Mouse (Mus musculus): ENCODE results near the gene Galnt2. TPM values are rescaled to one million over a fixed set of nuclear protein-coding genes. Genes with fewer than 3 reads are reported as not detected.

Gene Galnt2
- total RNA-seq, 2 experiments from 2014 or later, result 1.9 to 9.5 TPM

- ATAC-seq (replicated peaks; ENCODE audit: low FRiP score, low TSS enrichment, poor library complexity, severe bottlenecking), result no peak
Observed at GRCm38 (mm10) chr8:124265130-124265529, 33.9 kb downstream of the Galnt2 start.

- ATAC-seq (replicated peaks; ENCODE audit: low FRiP score, low TSS enrichment, poor library complexity, severe bottlenecking), result peak; percentile 83
Observed at GRCm38 (mm10) chr8:124265798-124266197, 34.6 kb downstream of the Galnt2 start.

- ATAC-seq (replicated peaks; ENCODE audit: low FRiP score, low TSS enrichment, poor library complexity, severe bottlenecking), result no peak
Observed at GRCm38 (mm10) chr8:124267206-124267605, 36.0 kb downstream of the Galnt2 start.

- ATAC-seq (replicated peaks; ENCODE audit: low FRiP score, low TSS enrichment, poor library complexity, severe bottlenecking), result no peak
Observed at GRCm38 (mm10) chr8:124270504-124270903, 39.3 kb downstream of the Galnt2 start.

- ATAC-seq (replicated peaks; ENCODE audit: low FRiP score, low TSS enrichment, poor library complexity, severe bottlenecking), result no peak
Observed at GRCm38 (mm10) chr8:124270904-124271303, 39.7 kb downstream of the Galnt2 start.

- ATAC-seq (replicated peaks; ENCODE audit: low FRiP score, low TSS enrichment, poor library complexity, severe bottlenecking), result peak; percentile 41; the same call in 1 of the 2 replicates
Observed at GRCm38 (mm10) chr8:124271518-124271917, 40.3 kb downstream of the Galnt2 start.

GRCm38 (mm10) chr8:124272792-124273191, 41.6 kb downstream of the Galnt2 start:
- no peak for ATAC-seq (replicated peaks; ENCODE audit: low FRiP score, low TSS enrichment, poor library complexity, severe bottlenecking)

- ATAC-seq (replicated peaks; ENCODE audit: low FRiP score, low TSS enrichment, poor library complexity, severe bottlenecking), result no peak
Observed at GRCm38 (mm10) chr8:124273606-124274218, 42.5 kb downstream of the Galnt2 start.

GRCm38 (mm10) chr8:124274441-124275120, 43.4 kb downstream of the Galnt2 start:
- ATAC-seq (replicated peaks; ENCODE audit: low FRiP score, low TSS enrichment, poor library complexity, severe bottlenecking), result no peak

GRCm38 (mm10) chr8:124275377-124276071, 44.3 kb downstream of the Galnt2 start:
- no peak for ATAC-seq (replicated peaks; ENCODE audit: low FRiP score, low TSS enrichment, poor library complexity, severe bottlenecking)

GRCm38 (mm10) chr8:124277951-124278910, 47.0 kb downstream of the Galnt2 start:
- no peak; the same call in 1 of the 2 replicates for ATAC-seq (replicated peaks; ENCODE audit: low FRiP score, low TSS enrichment, poor library complexity, severe bottlenecking)

GRCm38 (mm10) chr8:124278956-124279689, 47.9 kb downstream of the Galnt2 start:
- no peak for ATAC-seq (replicated peaks; ENCODE audit: low FRiP score, low TSS enrichment, poor library complexity, severe bottlenecking)

GRCm38 (mm10) chr8:124279690-124279985, 48.4 kb downstream of the Galnt2 start:
- ATAC-seq (replicated peaks; ENCODE audit: low FRiP score, low TSS enrichment, poor library complexity, severe bottlenecking), result no peak

GRCm38 (mm10) chr8:124281700-124282541, 50.7 kb downstream of the Galnt2 start:
- no peak for ATAC-seq (replicated peaks; ENCODE audit: low FRiP score, low TSS enrichment, poor library complexity, severe bottlenecking)

- no peak for ATAC-seq (replicated peaks; ENCODE audit: low FRiP score, low TSS enrichment, poor library complexity, severe bottlenecking)
Observed at GRCm38 (mm10) chr8:124282878-124283630, 51.9 kb downstream of the Galnt2 start.

GRCm38 (mm10) chr8:124283644-124284332, 52.6 kb downstream of the Galnt2 start:
- ATAC-seq (replicated peaks; ENCODE audit: low FRiP score, low TSS enrichment, poor library complexity, severe bottlenecking), result no peak

- no peak for ATAC-seq (replicated peaks; ENCODE audit: low FRiP score, low TSS enrichment, poor library complexity, severe bottlenecking)
Observed at GRCm38 (mm10) chr8:124284333-124284711, 53.1 kb downstream of the Galnt2 start.
